Mouse (Mus musculus) spleen, adult 2 months (tissue): Measurements from ENCODE around the gene Tmem259.

Experiments used
- CTCF ChIP-seq: fragments of 200-500 bp; IDR thresholded peaks from 2 replicates; pipeline ENCODE4 v1.5.1; 2011; ENCODE audit warnings: mild to moderate bottlenecking, inconsistent platforms; ENCODE audit not compliant: insufficient read depth, insufficient read length, insufficient replicate concordance; ENCODE audit errors: extremely low read depth
- POLR2A ChIP-seq: fragments of 200-500 bp; IDR thresholded peaks from 2 replicates; pipeline ENCODE4 v1.6.1; 2011; ENCODE audit warnings: low read depth, low read length, inconsistent platforms

- no peak for TF ChIP-seq CTCF
- no peak for TF ChIP-seq POLR2A
These were observed 56.7 kb downstream of the Tmem259 start for GRCm38 (mm10) chr10:79927324-79928029.
